In the genomic region with DNA sequence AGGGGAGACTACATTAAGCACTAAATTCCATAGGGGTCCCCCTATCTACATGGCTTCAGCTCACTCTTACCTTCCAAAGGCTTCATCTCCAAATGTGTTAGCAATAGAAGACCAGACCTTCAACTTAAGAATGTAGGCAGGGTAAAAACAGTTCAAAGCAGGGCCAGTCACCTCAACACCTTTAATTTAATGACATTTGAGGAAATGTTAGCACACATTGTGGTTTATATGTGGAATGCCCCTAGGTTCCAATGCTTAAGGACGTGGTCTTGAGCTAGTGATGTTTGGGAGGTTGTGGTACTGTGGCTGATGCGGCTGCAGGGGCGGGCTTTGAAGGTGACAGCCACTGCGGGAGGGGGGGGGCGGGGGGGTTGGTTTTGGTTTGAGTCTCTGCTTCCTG, we compare ENCODE assay signal across 23 mouse cellular contexts.
"Had no signal": no experiment of that assay in that cellular context is flagged by ENCODE, and none has a peak within 500 bp of the region (broad histone marks: within the 10 kb centered on the region; RNA-seq: fewer than 3 reads in every experiment).

No protein-coding gene starts in this region.

- H3K4me3 ChIP-seq: heart, adult 2 months; hindbrain, embryonic 13.5 days; hindbrain, embryonic 15.5 days; kidney, embryonic 15.5 days; liver, embryonic 13.5 days had no signal

- H3K36me3 ChIP-seq: hindbrain, embryonic 13.5 days; hindbrain, embryonic 15.5 days; kidney, embryonic 15.5 days; liver, embryonic 13.5 days had no signal

- ATAC-seq: forebrain, embryonic 16.5 days; hindbrain, postnatal 0 days; intestine, embryonic 16.5 days had no signal

- H3K27ac ChIP-seq: heart, adult 2 months; hindbrain, embryonic 13.5 days; hindbrain, embryonic 15.5 days; hindbrain, postnatal 0 days; kidney, embryonic 15.5 days; kidney, postnatal 0 days; liver, embryonic 13.5 days had no signal

- H3K4me2 ChIP-seq: heart, embryonic 11.5 days; hindbrain, embryonic 13.5 days; hindbrain, embryonic 15.5 days; kidney, embryonic 15.5 days; liver, embryonic 11.5 days; liver, embryonic 13.5 days had no signal

- H3K4me1 ChIP-seq: liver, embryonic 13.5 days had no signal

- DNase-seq: gastrocnemius, postnatal 14 days; heart, postnatal 10 days; heart, postnatal 4 days; kidney, adult 11 months; kidney, adult 2 months; kidney, adult 9 months; kidney, postnatal 14 days; kidney, postnatal 36 days; layer of hippocampus, adult 9-11 months; layer of hippocampus, postnatal 36 days; left cerebral cortex, postnatal 4 days; liver; liver, embryonic 13.5 days had no signal

- H3K9ac ChIP-seq: hindbrain, embryonic 13.5 days; hindbrain, embryonic 15.5 days; kidney, embryonic 15.5 days; liver, embryonic 13.5 days had no signal

- H3K9me3 ChIP-seq: hindbrain, embryonic 13.5 days; hindbrain, embryonic 15.5 days; kidney, embryonic 15.5 days; liver, embryonic 13.5 days had no signal

- H3K27me3 ChIP-seq: hindbrain, embryonic 15.5 days; kidney, embryonic 15.5 days had no signal
